Mouse (Mus musculus) heart, postnatal 0 days (tissue): ENCODE measurements around the gene Icam4.

Experiments used
- CTCF ChIP-seq: IDR thresholded peaks from 2 replicates; pipeline ENCODE4 v1.5.1; 2016; ENCODE audit warnings: antibody characterized with exemption, control low read depth, low read depth
- EP300 ChIP-seq: IDR thresholded peaks from 2 replicates; pipeline ENCODE4 v1.6.1; 2016; ENCODE audit warnings: antibody characterized with exemption, low read depth

DNA sequence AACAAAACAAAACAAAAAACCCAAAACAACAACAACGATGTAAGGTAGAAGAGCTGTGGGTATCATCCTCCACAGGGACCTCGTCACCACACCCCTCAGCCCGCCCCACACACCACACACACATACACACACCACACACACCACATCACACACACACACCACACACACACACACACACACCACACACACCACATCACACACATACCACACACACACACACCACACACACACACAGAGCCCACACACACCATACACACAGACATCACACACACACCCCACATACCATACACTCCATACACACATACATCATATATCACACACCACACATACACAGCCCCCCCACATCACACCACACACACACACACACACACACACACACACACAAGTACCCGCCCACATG, 37.6 kb upstream of the Icam4 start:
- TF ChIP-seq EP300 (no peak), CTCF (no peak)
